Mouse (Mus musculus) cortical plate, adult 2 months (tissue): ENCODE measurements around the gene Eif3l.

Experiments used
- CTCF ChIP-seq: fragments of 200-500 bp; IDR thresholded peaks from 2 replicates; pipeline ENCODE4 v1.5.1; 2011; ENCODE audit warnings: mild to moderate bottlenecking, control low read depth, low read length; ENCODE audit not compliant: insufficient read depth; ENCODE audit errors: extremely low read depth
- POLR2A ChIP-seq: fragments of 200-500 bp; IDR thresholded peaks from 2 replicates; pipeline ENCODE4 v1.6.1; 2011; ENCODE audit warnings: mild to moderate bottlenecking, low read length, control low read depth; ENCODE audit not compliant: insufficient read depth; ENCODE audit errors: extremely low read depth

DNA sequence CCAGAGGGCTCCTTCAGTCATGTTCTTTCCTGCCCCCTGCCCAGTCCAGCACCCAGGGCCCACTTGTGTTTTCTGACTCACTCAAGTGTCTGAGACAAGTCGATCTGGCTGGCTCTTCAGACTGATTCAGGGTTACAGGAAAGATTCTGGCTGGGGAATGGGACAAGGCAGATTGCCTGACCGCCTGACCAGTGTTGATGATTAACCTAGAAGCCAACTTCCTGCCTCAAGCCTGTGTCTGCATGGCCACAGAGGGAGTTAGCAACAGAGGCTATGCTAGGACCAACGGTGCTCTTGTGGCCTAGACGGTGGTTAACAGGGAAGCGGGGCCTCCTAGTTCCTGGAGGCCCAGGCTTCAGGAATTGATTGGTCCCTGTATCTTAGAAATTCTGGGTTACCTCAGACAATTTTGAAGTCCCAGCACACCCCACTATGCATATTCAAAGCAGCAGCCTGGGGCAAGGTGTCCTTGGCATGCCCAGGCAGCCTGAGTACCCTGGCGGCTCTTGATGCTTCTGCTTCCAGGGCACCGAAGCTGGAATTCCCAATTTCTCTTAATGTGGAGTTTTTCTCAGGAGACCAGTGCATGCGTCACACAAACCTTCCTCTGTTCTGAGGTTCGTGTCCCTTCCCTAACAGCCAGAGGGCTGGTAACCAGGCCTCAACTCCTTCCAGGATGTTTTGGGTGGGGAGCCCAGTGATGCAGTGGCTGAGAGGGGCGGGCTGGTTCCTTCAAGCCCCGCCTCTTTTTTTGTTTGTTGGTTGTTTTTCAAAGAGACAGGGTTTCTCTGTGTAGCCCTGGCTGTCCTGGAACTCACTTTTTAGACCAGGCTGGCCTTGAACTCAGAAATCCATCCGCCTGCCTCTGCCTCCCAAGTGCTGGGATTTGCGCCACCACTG is 23.3 kb upstream of the Eif3l start:
- TF ChIP-seq CTCF (no peak), POLR2A (no peak)
